Mouse (Mus musculus) testis, postnatal 14 days (tissue): Measurements from ENCODE around the gene Ctsw.

Source experiments
- DNase-seq: peaks from one replicate; pipeline ENCODE4 v3.0.0; 2021; ENCODE audit warnings: low spot score

Ctsw gene

DNA sequence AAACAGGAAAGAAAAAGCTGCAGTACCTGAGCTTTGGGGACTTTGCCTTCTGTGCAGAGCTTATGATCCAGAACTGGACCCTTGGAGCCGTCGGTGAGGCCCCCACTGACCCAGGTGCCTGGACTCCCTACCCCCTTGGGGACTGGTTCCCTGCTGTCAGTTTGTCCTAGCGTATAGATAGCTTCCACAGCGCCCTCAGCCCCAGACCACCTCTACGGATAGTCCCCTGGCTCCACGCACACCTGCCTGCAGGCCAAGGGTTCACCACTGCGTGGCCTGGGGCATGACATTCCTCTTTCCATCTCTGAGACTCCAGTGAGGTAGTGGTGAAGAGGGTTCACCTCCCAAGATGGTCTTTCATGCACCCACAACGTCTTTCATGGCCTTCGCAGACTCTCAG is 5.1 kb downstream of the Ctsw start:
- DNase-seq = no peak

DNA sequence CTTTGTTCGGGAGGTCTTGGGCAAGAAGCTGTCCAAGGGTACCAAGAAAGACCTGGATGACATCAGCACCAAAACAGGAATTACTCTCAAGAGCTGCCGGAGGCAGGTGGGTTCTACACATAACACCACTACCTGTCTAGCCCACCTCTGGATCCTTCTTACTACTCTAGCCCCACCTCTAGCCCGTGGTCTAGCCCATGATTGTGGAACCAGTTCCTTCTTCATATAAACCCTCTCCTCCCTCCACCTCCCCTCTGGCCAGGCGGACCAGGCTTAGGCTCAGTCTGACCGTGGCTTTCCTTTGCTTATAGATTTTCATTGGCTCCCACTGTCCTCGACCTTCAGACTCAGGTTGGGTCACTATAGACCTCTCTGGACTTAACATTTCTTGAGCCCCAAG is 6.9 kb downstream of the Ctsw start:
- DNase-seq = no peak

DNA sequence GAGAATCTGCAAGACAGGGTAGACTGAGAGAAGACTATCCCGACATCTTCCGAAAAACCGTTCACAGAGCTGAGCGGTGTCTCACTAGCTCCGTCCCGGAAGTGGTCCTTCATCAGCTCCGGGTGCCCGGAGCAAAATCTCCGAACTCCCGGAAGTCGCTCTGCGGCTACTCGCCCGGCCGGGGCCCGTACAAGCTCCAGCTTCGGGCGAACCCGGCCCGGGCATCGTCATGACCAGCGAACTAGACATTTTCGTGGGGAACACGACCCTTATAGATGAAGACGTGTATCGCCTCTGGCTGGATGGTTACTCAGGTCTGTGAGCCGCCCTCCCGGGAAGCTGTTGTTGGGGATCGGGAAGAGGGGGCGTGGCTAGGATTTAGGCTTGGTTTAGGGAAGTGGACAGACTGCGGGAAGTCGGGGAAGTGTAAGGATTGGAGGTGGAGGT is 7.8 kb downstream of the Ctsw start, which contains the start of gene Fibp:
Gene Fibp (plus strand): TSS at position 151 of the 447 bp plus-strand sequence.
- peak; percentile 89 for DNase-seq

DNA sequence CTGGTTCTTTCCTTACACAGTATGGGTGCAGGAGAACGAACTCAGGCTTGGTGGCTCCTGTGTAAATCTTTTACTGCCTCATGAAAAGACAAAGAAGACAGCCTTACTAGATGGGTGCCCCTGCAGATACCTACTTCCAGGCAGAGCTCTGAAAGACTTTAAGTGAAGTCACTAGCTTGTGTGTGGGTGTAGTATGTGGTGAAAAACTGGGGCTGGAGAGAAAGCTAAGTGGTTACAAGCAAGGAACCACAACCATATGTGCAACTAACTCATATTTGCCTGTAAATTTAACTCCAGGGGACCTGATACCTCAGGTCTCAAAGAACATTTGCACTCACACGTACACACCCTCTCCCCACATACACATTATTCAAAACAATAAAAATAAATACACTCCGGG is 8.4 kb downstream of the Ctsw start:
- no peak for DNase-seq

DNA sequence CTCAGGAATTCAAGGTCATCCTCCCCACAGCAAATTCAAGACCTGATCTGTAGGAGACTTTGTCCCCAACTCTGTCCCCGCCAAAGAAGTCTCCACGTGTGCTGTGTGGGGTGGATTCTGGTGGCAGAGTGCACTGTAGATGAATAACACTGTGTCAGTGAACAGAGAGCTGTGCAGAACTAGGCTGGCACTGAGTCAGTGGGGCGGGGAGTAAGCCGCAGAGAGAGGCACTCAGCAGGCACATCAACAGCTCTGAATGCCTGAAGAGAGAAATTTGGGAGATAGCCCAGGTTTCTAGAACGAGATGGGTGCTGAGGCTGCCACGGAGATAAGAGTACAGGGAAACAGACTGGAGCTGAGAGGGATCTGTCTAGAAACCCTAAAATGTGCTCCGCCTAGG is 9.3 kb downstream of the Ctsw start:
- no peak for DNase-seq

DNA sequence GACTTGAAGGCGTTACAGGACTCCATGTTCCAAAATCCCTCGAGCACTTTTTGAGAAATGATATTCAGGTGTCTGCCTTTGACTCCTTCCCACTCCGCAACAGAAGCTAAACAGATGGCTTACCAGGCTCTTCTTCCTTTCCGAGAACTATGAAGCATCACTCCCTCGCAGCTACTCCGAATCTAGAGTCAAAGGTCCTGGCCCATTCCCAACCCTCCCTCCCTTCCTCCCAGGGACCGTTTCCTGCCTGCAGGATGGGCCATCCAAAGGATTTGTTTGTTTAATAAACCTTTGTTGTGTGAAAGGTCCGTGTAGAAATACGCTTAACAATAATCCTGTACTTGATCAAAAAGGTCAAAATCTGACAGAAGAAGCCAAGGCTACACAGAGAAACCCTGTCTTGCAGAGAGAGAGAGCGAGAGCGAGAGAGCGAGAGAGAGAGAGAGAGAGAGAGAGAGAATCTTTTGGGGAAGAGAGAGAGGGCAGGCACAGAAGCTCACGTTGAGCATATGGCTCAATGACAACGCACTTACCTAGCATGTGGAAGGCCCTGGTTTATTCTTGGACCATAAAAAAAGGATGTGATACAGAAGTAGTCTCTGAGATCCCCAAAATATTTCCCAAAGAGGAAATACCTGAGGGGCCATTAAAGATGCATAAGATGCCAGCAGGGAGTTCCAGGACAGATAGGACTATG is 10.4 kb downstream of the Ctsw start, which contains the start of gene Ccdc85b:
Gene Ccdc85b (minus strand): TSS at position 149 of the 697 bp plus-strand sequence.
- no peak for DNase-seq

DNA sequence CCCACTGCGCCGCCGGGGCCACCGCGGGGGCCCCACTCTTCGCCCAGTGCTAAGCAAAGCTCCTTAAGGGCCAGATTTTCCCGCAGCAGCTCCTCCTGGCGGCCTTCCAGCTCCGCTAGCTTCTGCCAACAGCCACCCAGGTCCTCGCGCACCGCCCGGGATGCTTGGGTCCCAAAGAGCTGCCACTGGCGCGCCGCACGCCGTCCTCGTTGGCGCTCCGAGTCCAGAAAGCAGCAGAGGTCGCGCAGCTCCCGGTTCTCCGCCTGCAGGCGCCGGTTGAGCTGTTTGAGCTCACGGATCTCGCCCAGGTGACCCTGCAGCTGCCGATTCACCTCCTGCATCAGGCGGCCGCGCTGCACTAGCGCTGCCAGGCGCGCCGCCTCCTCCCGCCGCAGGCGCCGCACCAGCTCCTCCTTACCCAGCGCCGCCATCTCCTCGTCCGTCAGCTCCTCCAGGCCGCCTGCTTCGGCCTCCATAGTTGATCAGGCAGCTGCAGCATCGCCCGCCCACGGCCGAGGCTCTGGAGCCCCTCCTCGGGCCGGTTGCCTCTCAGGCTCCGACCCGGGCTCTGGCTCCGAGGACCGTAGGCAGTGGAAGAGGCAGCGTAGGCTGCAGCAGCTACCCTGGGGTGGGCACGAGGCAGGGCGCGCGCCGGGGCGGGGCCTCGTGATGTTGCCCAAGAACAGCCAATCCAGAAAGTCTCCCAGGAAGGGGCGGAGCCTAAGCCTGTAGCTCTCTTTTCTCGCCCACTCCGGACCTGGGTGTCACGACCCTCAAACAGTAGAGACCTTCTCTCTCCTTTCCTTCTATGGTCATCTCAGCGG is 11.2 kb downstream of the Ctsw start:
- peak; percentile 94 for DNase-seq

DNA sequence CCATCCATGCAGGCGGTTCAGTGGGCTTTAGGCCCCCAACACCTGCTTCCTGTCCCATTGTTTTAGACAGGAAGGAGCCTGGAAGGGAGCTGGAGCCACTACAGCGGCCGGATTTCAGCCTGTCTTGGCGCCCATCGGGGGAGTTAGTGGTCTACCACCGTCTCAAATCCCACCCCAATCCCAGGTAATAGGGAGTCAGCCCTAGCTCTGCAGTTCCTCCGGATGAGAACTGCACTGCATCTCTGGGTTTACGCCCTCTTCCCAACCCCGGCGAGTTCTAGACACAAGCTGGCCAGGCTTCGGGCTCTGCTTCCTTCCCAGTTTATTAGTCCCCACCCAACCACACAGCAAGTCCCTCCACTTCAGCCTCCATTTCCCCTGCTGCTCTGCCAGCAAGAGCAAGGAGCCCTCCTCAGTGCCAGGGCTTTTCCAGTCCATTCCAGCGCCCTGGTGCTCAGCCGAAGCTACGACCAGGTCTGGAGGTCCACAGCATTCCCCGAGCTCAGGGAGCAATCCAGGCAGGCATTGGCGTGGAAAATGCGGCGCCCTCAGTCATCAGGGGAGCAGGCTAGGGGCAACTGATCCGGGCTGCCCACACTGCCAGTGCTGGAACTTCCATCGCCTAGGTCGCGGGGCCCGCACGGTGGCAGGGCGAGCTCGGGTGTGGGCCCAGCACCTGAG is 11.9 kb downstream of the Ctsw start:
- DNase-seq = no peak

DNA sequence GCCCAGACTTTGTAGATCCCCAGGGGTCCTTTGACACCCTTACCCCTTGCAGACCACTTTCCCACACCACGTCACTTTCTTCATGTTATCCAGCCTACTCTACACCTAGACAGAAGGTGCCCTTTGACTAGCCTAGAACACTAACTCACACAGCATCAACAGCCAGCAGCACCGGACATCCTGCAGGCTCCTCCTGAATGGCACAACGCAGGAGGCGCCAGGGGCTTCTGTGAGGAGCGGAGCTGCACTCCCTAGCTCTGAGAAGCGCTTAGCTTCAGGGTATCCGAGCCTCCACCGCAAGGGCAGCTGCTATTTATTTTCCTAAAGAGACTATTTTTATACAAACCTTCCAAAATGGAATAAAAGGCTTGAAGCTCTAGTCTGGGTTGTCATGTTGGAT is 12.7 kb downstream of the Ctsw start:
- DNase-seq = no peak

DNA sequence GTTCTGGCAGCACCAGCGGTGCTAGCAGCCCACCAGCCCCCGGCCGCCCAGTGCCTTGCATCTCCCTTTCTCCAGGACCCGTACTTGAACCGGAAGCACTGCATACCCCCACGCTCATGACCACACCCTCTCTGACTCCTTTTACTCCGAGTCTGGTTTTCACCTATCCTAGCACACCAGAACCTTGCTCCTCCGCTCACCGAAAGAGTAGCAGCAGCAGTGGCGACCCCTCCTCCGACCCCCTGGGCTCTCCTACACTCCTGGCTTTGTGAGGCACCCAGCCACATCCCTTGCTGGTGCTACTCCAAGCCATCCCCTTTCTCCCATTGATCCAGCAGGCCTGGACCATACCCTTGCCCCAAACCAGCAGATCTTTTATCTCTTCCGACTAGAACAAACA is 13.3 kb downstream of the Ctsw start:
- DNase-seq = no peak

DNA sequence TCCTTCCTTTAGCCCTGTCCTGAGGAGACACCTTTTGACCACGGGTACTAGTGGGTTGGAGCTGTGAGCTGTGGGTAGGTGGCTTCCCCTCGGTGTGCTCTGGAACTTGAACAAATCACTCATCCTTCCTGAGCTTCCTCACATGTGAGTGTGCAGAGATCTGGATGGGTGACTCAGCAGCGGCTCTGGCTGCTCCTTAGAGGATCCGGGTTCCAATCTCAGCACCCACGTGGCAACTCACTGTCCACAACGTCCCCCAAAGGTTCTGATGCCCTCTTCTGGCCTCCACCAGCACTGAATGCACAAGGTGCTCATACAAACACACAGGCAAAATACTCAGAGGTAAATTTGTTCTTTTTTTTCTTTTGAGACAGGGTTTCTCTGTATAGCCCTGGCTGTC is 16.5 kb downstream of the Ctsw start:
- DNase-seq = no peak

DNA sequence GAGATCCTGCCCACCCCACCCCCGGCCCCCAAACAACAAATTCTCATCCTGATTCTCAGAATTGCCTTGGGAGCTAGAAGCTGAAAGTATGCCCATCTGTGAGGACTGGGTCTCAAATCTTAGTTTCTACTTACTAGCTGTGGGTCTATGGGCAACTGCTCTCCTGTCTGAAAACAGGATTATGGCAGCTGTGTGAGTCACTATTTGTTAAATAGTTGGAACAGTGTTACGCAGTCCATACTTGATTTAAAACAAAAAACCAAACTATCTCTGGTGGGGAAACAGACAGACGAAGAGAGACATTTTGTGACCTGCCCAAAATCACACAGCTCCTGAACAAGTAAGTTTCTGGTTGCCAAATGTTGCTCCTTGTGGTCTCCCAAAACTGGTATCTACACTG is 18.6 kb downstream of the Ctsw start:
- no peak for DNase-seq

DNA sequence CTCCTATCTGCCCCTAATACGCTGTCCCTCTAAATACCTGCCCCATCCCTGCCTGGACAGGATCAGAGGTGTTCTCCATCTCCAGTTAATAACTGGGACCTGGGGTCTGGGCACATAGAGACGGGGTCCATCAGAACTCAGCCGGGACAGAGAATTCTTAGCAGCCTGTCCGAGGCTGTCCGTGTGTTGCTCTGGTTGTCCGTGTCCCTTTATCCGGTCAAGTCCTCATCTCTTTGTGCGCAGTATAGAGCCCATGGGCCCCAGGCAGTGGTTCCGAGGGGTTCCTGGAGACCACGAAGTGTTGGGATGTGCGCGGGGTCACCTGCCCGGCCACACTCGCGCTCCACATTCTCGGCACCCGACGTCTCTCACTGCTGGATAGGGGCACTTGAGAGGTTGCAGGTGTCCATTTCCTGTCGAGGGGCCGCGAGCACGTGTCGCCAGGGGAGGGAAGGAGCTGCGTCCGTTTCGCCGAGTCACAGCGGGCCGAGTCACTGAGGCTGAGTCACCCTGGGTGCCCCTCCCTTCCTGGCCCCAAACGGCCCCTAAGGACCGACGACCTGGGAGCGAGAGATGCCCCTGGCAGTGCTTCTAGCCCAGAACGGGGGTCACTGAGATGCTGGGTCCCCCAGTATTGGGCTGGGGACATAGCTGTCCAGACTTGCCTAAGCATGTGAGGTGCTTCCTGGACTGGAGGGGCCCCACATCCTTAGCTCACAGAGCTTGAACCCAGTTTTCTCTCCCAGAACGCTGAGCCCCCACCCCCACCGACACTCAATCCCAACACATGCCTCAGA is 19.8 kb downstream of the Ctsw start:
- DNase-seq = no peak

DNA sequence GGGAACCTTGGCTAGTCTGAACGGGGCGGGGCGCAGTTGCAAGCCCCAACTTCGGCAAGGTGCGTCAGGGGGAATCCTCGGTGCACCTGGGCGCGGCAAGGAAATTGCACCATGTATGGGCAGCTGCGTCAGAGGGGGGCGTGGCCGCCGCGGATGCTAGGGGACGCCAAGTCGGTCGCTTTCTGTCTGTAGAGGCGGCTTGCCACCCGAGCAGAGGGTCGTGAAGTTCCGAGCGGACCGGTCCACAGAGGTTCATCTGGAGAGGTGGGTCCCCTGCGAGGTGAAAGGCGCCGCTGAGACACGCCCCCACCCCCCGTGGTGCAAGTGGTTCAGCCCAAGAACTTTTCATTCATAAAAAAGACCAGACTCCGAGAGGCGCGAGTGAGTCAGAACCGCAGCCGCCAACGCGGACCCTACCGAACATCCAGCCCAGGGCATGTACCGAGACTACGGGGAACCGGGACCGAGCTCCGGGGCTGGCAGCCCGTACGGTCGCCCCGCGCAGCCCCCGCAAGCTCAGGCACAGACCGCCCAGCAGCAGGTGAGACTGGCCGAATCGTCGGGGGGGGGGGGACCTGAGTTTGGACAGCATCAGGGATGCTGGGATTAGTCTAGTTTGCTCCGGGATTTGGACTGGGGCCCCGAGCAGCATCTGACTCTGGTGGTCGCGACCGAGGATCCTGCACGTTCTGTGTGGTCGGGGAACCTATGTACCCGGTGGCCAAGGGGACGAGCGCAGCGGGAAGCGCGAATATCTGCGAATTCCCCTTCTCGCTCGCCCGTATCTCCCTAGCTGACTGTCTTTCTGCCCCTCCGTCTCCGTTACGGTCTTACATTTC is 20.6 kb downstream of the Ctsw start, which contains the start of gene Fosl1:
Gene Fosl1 (plus strand): TSS at position 33 of the 839 bp plus-strand sequence.
- peak; percentile 76 for DNase-seq

DNA sequence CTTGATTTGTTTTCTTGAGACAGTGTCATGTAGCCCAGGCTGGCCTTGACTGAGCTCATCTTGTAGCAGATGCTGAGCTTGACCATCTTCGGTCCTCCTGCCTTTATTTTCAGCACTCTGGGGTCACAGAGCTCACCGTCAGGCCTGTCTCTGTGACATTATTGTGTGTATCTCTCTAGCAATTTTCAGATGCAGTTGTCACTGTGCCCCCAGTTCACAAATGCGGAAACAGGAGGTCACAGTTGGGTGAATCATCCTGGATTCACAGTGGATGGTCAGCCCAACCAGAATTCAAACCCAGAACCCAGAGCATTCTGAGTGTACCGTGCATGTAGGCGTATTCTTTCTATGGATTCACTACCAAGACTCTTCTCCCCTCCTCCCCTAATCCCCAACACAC is 22.6 kb downstream of the Ctsw start:
- DNase-seq = no peak

DNA sequence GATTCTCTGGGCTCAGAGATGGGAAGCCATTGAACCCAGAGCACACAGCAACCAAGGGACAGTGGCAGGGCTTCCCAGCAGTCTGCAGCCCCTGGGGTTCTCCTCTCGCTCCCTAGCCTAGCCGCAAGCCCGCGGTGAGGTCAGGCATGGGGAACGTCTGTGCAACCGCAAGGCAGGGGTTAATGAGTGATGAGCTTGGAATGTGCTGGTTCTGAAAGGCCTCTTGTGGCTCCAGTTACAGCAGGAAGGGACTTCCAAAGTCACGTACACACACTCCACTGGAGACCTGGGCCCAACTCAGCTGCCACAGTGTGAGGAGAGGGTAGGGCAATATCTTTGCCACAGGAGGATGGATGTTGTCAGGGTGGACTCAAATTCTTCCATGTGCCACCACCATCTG is 23.4 kb downstream of the Ctsw start:
- DNase-seq = no peak

DNA sequence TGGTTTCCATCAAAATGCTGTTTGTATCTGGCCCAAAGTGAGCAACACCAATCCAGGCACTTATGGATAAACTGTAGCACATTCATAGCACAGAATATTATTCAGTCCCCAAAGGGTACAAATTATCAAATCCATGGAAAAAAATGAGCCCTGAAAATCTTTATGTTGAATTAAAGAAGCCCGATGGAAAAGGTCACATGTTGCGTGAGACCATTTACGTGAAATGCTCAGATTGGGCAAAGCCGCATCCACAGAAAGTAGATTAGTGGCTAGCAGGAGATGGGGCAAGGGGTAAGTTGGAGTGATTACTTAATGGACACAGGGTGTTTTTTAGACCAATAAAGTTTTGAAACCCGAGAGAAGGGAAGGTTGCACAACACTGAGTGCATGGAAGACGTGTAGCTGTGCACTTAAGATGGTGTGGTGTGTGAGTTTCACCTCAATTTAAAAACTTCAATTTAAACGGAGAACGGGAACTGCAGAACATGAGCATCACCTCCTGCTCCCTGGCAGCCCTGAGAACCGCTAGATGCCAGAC is 23.9 kb downstream of the Ctsw start:
- DNase-seq = no peak

DNA sequence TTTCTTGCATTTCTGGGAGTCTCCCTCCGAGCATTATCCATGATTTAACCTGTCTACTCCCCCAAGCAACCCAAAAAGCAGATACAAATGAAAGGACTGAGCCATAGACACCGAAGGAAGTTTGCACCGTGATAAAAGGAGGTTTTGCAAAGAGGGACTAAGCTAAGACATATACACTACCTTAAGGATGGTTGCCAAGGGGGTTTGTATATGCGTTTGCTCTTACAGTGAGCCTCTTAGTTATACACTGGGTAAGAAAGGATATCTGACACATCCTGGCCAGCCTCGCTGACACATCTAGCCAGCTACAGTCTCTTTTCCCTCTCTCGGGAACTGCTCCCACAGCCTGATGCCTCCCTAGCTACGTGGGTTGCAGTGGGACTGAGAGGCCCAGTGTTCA is 34.4 kb downstream of the Ctsw start:
- no peak for DNase-seq

DNA sequence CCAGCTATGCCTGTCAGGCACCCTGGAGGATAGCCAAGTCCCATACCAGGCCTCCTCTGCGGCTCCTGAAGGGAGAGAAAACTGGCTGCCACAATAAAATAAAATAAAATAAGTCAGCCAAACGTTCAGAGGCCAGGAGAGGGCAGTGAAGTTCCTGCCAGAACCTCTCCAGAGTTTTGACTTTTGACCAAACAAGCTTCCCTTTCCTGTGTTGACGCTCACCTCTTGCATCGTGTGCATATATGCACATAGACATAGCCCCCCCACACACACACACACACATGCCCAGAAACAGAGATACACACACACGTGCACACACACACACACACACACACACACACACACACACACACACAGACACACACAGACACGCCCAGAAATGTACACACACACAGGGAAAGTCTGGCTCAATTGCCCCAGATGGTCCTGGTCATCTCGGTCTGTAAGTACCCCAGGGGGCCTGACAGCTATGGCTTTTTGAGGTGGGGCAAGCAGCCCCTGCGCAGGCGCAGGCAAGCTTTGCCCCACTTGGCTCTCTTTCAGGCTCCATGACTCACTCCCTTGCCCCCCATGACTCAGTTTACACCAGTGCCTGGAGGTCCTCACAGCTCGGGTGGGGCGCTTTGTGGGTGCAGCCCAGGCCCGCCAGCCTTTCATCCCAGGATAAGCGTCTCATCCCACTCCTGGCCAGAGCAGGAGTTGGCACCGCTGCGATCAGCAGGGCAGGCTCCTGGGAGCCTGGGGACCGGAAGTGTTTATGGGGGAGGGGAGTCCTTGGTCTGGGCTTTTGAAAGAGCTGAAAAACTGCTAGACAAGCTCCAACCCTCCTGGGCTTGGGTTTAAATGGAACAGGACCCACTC is 35.1 kb downstream of the Ctsw start:
- peak; percentile 53 for DNase-seq
